Mouse (Mus musculus) heart, adult 2 months (tissue): ENCODE data around the gene Homer3. TPM values are rescaled to one million over a fixed set of nuclear protein-coding genes. Genes with fewer than 3 reads are reported as not detected.

Experiments
- DNase-seq, 2 experiments: peaks; one replicate each; pipeline ENCODE4 v3.0.0; 2021
- H3K27ac ChIP-seq: fragments of 200-600 bp; 2 replicates; pipeline ENCODE4 v1.8.1; 2022
- H3K27me3 ChIP-seq: fragments of 200-500 bp; 2 replicates; pipeline ENCODE4 v1.6.1; 2012; ENCODE audit warnings: mild to moderate bottlenecking, low read length, inconsistent platforms, mixed read lengths; ENCODE audit not compliant: control insufficient read depth, insufficient read depth
- H3K36me3 ChIP-seq: fragments of 200-500 bp; 2 replicates; pipeline ENCODE4 v1.6.1; 2012; ENCODE audit warnings: low read length, inconsistent platforms; ENCODE audit not compliant: control insufficient read depth, insufficient read depth
- H3K4me1 ChIP-seq: fragments of 200-500 bp; 2 replicates; pipeline ENCODE4 v1.6.1; 2011; ENCODE audit warnings: low read length; ENCODE audit not compliant: control insufficient read depth, insufficient read depth
- H3K4me3 ChIP-seq: fragments of 200-600 bp; 2 replicates; pipeline ENCODE4 v1.8.1; 2022
- H3K79me2 ChIP-seq: fragments of 200-500 bp; replicated peaks from 2 replicates; pipeline ENCODE4 v1.6.1; 2012; ENCODE audit warnings: mild to moderate bottlenecking, inconsistent platforms, low read length, moderate library complexity, mixed read lengths; ENCODE audit not compliant: control insufficient read depth, insufficient read depth
- H3K9ac ChIP-seq: fragments of 200-500 bp; 2 replicates; pipeline ENCODE4 v1.6.1; 2012; ENCODE audit warnings: low read depth, mild to moderate bottlenecking, control low read depth, inconsistent platforms, low read length, mixed read lengths
- CTCF ChIP-seq: fragments of 200-600 bp; IDR thresholded peaks from 2 replicates; pipeline ENCODE4 v1.8.1; 2022; ENCODE audit warnings: antibody characterized with exemption, mild to moderate bottlenecking, moderate library complexity
- EP300 ChIP-seq: fragments of 200-500 bp; IDR thresholded peaks from 2 replicates; pipeline ENCODE4 v1.6.1; 2011; ENCODE audit warnings: low read depth, low read length, control low read depth; ENCODE audit not compliant: insufficient read depth
- POLR2A ChIP-seq: fragments of 200-500 bp; IDR thresholded peaks from 2 replicates; pipeline ENCODE4 v1.6.1; 2011; ENCODE audit warnings: mild to moderate bottlenecking, low read depth, low read length, control low read depth; ENCODE audit not compliant: insufficient read depth
- WGBS: fragments of 180-500 bp; shearing (Covaris S2); methylation state at CpG from one replicate; pipeline ENCODE4 v1.1.7; 2018; 5-methylcytosine and 5-hydroxymethylcytosine counted together
- intact Hi-C: fragments of 180-260 bp; cut with DNase I; formaldehyde crosslinking; loops from one replicate; pipeline ENCODE4 v1.15.1; 2025
- polyA plus RNA-seq: library from polyadenylated mRNA; depleted of rRNA; stranded (reverse); fragments of >200 nt; gene quantifications from 2 replicates; pipeline ENCODE4 v1.2.3, GENCODE M21; 2012
- total RNA-seq, 2 experiments: library from RNA; stranded (reverse); gene quantifications; 2 replicates each; pipeline ENCODE4 v1.2.3; 2021

Gene Homer3
- total and polyA plus RNA-seq, 3 experiments: 7.2 to 14.9 (median 8.3) TPM

- intact Hi-C loops: no loop called here
- H3K27me3 ChIP-seq: no peaks in the 10 kb centered on the region
- H3K79me2 ChIP-seq: no peaks in the 10 kb centered on the region; the same call in none of the 2 replicates
- no peak overlapping the region for H3K9ac ChIP-seq
- no peaks in the 10 kb centered on the region; the same call in 1 of the 2 replicates for H3K4me1 ChIP-seq
- H3K36me3 ChIP-seq: peaks cover 7% of the 10 kb centered on the region
- TF ChIP-seq POLR2A (no peak), CTCF (peak; percentile 35; the same call in 1 of the 2 replicates)
- DNase-seq: no peak
- no peak overlapping the region for H3K27ac ChIP-seq
- WGBS: 96% methylated on average over 5 of the region's 5 CpGs
- no peak overlapping the region for H3K4me3 ChIP-seq
Observed at GRCm38 (mm10) chr8:70240642-70241041, 42.0 kb upstream of the Homer3 start.

GRCm38 (mm10) chr8:70246622-70247021 is 36.0 kb upstream of the Homer3 start:
- Histone ChIP-seq H3K36me3 (peaks cover 7% of the 10 kb centered on the region), H3K4me1 (no peaks in the 10 kb centered on the region; the same call in 1 of the 2 replicates), H3K9ac (no peak overlapping the region), H3K27ac (no peak overlapping the region), H3K4me3 (no peak overlapping the region), H3K79me2 (0 out of 2 replicates have a peak, but pooled peaks cover 1% of the 10 kb centered on the region), H3K27me3 (no peaks in the 10 kb centered on the region)
- 84% methylated on average over 6 of the region's 6 CpGs for WGBS
- TF ChIP-seq POLR2A (no peak), CTCF (no peak), EP300 (no peak)
- intact Hi-C loops: no loop called here
- DNase-seq: no peak

DNA sequence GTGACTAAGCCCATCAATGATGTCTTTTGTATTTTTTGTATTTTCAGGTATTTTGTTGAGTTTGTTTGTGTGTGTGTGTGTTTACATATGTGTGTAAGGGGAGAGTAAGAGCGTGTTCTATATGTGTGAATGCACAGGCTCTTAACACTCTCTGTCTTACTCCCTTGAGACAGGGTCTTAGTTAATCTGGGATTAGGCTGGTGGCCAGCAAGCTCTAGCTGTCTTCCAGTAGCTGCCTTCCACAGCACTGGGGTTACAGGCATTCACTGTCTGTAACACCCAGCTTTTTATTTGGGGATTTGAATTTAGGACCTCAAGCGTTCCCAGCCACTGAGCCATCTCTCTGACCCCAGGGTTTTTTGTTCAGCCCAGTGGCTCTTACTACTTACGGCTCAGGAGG is 34.8 kb upstream of the Homer3 start:
- H3K4me3 ChIP-seq: no peak overlapping the region
- H3K27me3 ChIP-seq: no peaks in the 10 kb centered on the region
- H3K9ac ChIP-seq: no peak overlapping the region
- TF ChIP-seq EP300: no peak
- TF ChIP-seq POLR2A: no peak
- no peak for TF ChIP-seq CTCF
- no peak for DNase-seq
- intact Hi-C loops: no loop called here
- peaks cover 7% of the 10 kb centered on the region for H3K36me3 ChIP-seq
- WGBS: 92% methylated on average over 3 of the region's 3 CpGs
- no peaks in the 10 kb centered on the region; the same call in 1 of the 2 replicates for H3K4me1 ChIP-seq
- H3K79me2 ChIP-seq: 0 out of 2 replicates have a peak, but pooled peaks cover 1% of the 10 kb centered on the region
- no peak overlapping the region for H3K27ac ChIP-seq

- H3K27me3 ChIP-seq: no peaks in the 10 kb centered on the region
- H3K27ac ChIP-seq: no peak overlapping the region
- TF ChIP-seq POLR2A (no peak), CTCF (peak; percentile 59), EP300 (no peak)
- no peak for DNase-seq
- intact Hi-C loops: no loop called here
- no peaks in the 10 kb centered on the region for H3K79me2 ChIP-seq
- 62% methylated on average over 1 of the region's 1 CpGs for WGBS
- H3K9ac ChIP-seq: no peak overlapping the region
- H3K36me3 ChIP-seq: no peaks in the 10 kb centered on the region
- H3K4me3 ChIP-seq: no peak overlapping the region
- H3K4me1 ChIP-seq: peaks cover 3% of the 10 kb centered on the region; the same call in 1 of the 2 replicates
Observed at GRCm38 (mm10) chr8:70254628-70255027, 28.0 kb upstream of the Homer3 start.

DNA sequence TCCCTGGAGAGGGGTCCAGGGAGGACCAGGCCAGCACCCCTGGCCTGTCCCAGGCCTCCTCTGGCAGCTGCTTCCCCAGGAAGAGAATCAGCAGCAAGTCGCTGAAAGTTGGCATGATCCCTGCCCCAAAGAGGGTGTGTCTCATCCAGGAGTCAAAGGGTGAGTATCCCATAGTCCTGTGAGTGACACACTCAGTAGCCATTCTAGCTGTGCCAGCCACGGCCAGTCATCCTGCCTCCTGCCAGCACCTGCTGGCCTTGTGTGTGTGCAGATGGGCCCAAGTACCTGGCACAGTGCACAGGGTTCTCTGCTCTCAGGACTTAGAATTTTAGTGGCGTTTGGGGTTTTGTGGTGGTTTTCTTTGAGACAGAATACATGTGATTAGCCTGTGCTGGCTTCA is 25.2 kb upstream of the Homer3 start:
- intact Hi-C loops: no loop called here
- no peaks in the 10 kb centered on the region for H3K36me3 ChIP-seq
- H3K27me3 ChIP-seq: no peaks in the 10 kb centered on the region
- WGBS: 61% methylated on average over 3 of the region's 3 CpGs
- H3K9ac ChIP-seq: no peak overlapping the region
- TF ChIP-seq CTCF: no peak
- TF ChIP-seq POLR2A: no peak
- TF ChIP-seq EP300: no peak
- peaks cover 3% of the 10 kb centered on the region; the same call in 1 of the 2 replicates for H3K4me1 ChIP-seq
- no peak overlapping the region for H3K4me3 ChIP-seq
- no peak overlapping the region for H3K27ac ChIP-seq
- DNase-seq: no peak
- H3K79me2 ChIP-seq: no peaks in the 10 kb centered on the region

GRCm38 (mm10) chr8:70258600-70258999 is 24.0 kb upstream of the Homer3 start:
- peak in 1 of 2 experiments; percentile 21 for DNase-seq
- Histone ChIP-seq H3K79me2 (no peaks in the 10 kb centered on the region), H3K27ac (no peak overlapping the region), H3K9ac (no peak overlapping the region), H3K27me3 (no peaks in the 10 kb centered on the region), H3K36me3 (no peaks in the 10 kb centered on the region), H3K4me1 (peaks cover 3% of the 10 kb centered on the region; the same call in 1 of the 2 replicates), H3K4me3 (no peak overlapping the region)
- intact Hi-C loops: no loop called here
- 36% methylated on average over 5 of the region's 5 CpGs for WGBS
- TF ChIP-seq EP300 (no peak), POLR2A (no peak), CTCF (no peak)
